Mouse (Mus musculus) CH12.LX (cell line): Measurements from ENCODE around the gene Gm49486.

Experiments used
- CHD1 ChIP-seq: IDR thresholded peaks from 2 replicates; pipeline ENCODE4 v1.6.1; 2012; ENCODE audit warnings: low read depth, low read length, improper control_type of control experiment, inconsistent platforms
- CTCF ChIP-seq, 2 experiments: IDR thresholded peaks in 1 of 2; conservative IDR thresholded peaks in 1 of 2; 2 replicates each; pipeline ENCODE4 v1.5.1; 2011 to 2012; ENCODE audit warnings: low read depth in 2 of 2, low read length in 2 of 2, improper control_type of control experiment in 1 of 2, inconsistent platforms in 1 of 2, mild to moderate bottlenecking in 1 of 2, moderate library complexity in 1 of 2
- E2F4 ChIP-seq: IDR thresholded peaks from 2 replicates; pipeline ENCODE4 v1.6.1; 2011; ENCODE audit warnings: low read depth, low read length, improper control_type of control experiment; ENCODE audit not compliant: insufficient replicate concordance
- ELF1 ChIP-seq: IDR thresholded peaks from 2 replicates; pipeline ENCODE4 v1.6.1; 2014; ENCODE audit warnings: low read depth, mild to moderate bottlenecking, inconsistent platforms, low read length, improper control_type of control experiment
- HCFC1 ChIP-seq: IDR thresholded peaks from 2 replicates; pipeline ENCODE4 v1.6.1; 2012; ENCODE audit warnings: low read depth, mild to moderate bottlenecking, inconsistent platforms, low read length, improper control_type of control experiment
- MAFK ChIP-seq: IDR thresholded peaks from 2 replicates; pipeline ENCODE4 v1.6.1; 2011; ENCODE audit warnings: low read length, improper control_type of control experiment; ENCODE audit not compliant: insufficient replicate concordance
- MAX ChIP-seq: IDR thresholded peaks from 2 replicates; pipeline ENCODE4 v1.6.1; 2011; ENCODE audit warnings: low read length, improper control_type of control experiment
- UBTF ChIP-seq: IDR thresholded peaks from 2 replicates; pipeline ENCODE4 v1.6.1; 2012; ENCODE audit warnings: low read depth, mild to moderate bottlenecking, inconsistent platforms, low read length, improper control_type of control experiment, moderate library complexity
- USF1 ChIP-seq: IDR thresholded peaks from 2 replicates; pipeline ENCODE4 v1.6.1; 2014; ENCODE audit warnings: low read depth, mild to moderate bottlenecking, inconsistent platforms, low read length, improper control_type of control experiment
- ZC3H11A ChIP-seq: IDR thresholded peaks from 2 replicates; pipeline ENCODE4 v1.6.1; 2012; ENCODE audit warnings: low read depth, mild to moderate bottlenecking, inconsistent platforms, low read length, improper control_type of control experiment
- ZKSCAN1 ChIP-seq: IDR thresholded peaks from 2 replicates; pipeline ENCODE4 v1.6.1; 2012; ENCODE audit warnings: low read depth, inconsistent platforms, low read length, improper control_type of control experiment, borderline replicate concordance
- ZMIZ1 ChIP-seq: IDR thresholded peaks from 2 replicates; pipeline ENCODE4 v1.6.1; 2012; ENCODE audit warnings: low read depth, mild to moderate bottlenecking, inconsistent platforms, low read length, improper control_type of control experiment
- ZNF384 ChIP-seq: IDR thresholded peaks from 2 replicates; pipeline ENCODE4 v1.6.1; 2012; ENCODE audit warnings: low read depth, low read length, improper control_type of control experiment, inconsistent platforms

DNA sequence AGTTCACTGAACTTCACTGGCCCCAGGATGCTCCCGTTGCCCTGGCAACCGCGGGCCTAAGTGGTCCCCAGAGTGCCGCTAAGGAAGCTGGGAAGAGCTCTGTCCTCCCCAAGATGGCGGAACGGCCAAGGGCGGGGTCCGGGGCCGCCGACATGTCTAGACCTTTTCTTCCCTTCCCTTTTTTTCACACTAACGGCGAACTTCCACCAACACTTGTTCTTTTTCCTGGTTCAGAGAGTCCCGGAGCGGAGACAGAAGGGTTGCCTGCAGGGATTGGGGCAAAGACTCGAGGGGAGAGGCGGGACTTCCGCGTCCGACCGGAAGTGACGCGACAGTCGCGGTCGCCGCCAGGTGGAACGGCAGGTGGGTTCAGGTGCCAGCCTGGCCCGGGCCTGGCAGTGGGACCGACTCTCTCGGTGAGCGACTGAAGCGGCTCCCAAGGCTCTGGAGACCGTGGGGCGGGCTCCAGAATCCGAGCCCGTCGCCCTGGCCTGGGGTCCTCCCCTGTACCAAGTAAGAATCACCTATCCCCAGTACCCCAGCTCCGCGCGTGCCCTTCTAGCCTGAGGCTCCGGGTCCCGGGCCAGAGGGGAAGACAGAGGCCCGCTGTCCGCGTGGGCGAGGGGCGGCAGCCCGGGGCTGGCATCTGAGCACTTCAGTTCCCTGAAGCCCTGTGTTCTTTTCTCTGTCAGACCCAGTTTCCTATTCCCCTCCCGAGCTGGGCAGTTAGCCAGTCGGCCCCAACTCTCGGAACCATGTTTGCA, at the start of gene Gm49486, which contains the start of gene Pick1:
- TF ChIP-seq ELF1, result peak; percentile 90
- no peak for TF ChIP-seq MAFK
- TF ChIP-seq ZKSCAN1, result no peak
- TF ChIP-seq CTCF (conservative IDR thresholded peaks at IDR 0.05 in 1 of 2, IDR thresholded peaks at IDR 0.05 in 1 of 2; ENCODE audit: low read depth in 2 of 2, low read length in 2 of 2), result no peak
- no peak for TF ChIP-seq USF1
- no peak for TF ChIP-seq ZC3H11A
- TF ChIP-seq CHD1, result no peak
- TF ChIP-seq UBTF, result no peak
- TF ChIP-seq ZNF384, result no peak
- TF ChIP-seq E2F4, result no peak
- TF ChIP-seq MAX, result peak; percentile 64; the same call in 1 of the 2 replicates
- peak; percentile 82 for TF ChIP-seq HCFC1
- TF ChIP-seq ZMIZ1, result peak; percentile 56; the same call in 1 of the 2 replicates
